22 mouse cellular contexts compared by ENCODE assay signal in genomic region chr7:19569647-19570046, GRCm38 (mm10). TPM values are rescaled to one million over a fixed set of nuclear protein-coding genes. Genes with fewer than 3 reads are reported as not detected.
"Had no signal": no experiment of that assay in that cellular context is flagged by ENCODE, and none has a peak within 500 bp of the region (broad histone marks: within the 10 kb centered on the region; RNA-seq: fewer than 3 reads in every experiment).

No protein-coding gene starts in this region.

- H3K9ac ChIP-seq: limb, embryonic 12.5 days; limb, embryonic 15.5 days; midbrain, embryonic 12.5 days; midbrain, embryonic 15.5 days; neural tube, embryonic 13.5 days; stomach, embryonic 15.5 days had no signal

- H3K4me2 ChIP-seq: limb, embryonic 12.5 days; limb, embryonic 15.5 days; liver, embryonic 13.5 days; midbrain, embryonic 12.5 days; midbrain, embryonic 15.5 days; neural tube, embryonic 13.5 days; stomach, embryonic 15.5 days had no signal

- H3K27me3 ChIP-seq: limb, embryonic 15.5 days; liver, embryonic 13.5 days; midbrain, embryonic 15.5 days; stomach, embryonic 15.5 days had no signal

- H3K4me3 ChIP-seq: limb, embryonic 12.5 days; limb, embryonic 15.5 days; liver, embryonic 13.5 days; midbrain, embryonic 12.5 days; midbrain, embryonic 15.5 days; myocyte; neural tube, embryonic 13.5 days; stomach, embryonic 15.5 days had no signal

- H3K27ac ChIP-seq: limb, embryonic 12.5 days; limb, embryonic 15.5 days; midbrain, embryonic 12.5 days; midbrain, embryonic 15.5 days; neural tube, embryonic 13.5 days; stomach, embryonic 15.5 days had no signal

- ATAC-seq: midbrain, embryonic 15.5 days had no signal

- DNase-seq: kidney, adult 9 months; kidney, postnatal 14 days; kidney, postnatal 4 days; left cerebral cortex, postnatal 4 days; liver, embryonic 13.5 days; lung, adult 2 months; lung, postnatal 14 days; lung, postnatal 4 days; right cerebral cortex, postnatal 25 days; spleen, adult 18-20 months; thymus, postnatal 25 days had no signal

- H3K9me3 ChIP-seq: limb, embryonic 15.5 days; midbrain, embryonic 12.5 days; midbrain, embryonic 15.5 days; neural tube, embryonic 13.5 days; stomach, embryonic 15.5 days had no signal

RNA-seq across cellular contexts. Expression of gene Nkpd1, which starts 52.0 kb away (rescaled TPM):
- total RNA-seq: megakaryocyte-erythroid progenitor cell, adult 5-6 weeks; monocyte, adult 5-6 weeks; neutrophil, adult 5-6 weeks had no signal
- polyA plus RNA-seq: liver, embryonic 13.5 days; liver, embryonic 16.5 days had no signal
